Mouse (Mus musculus): ENCODE results near the gene Hbq1b. TPM values are rescaled to one million over a fixed set of nuclear protein-coding genes. Genes with fewer than 3 reads are reported as not detected.

Hbq1b gene
- polyA plus RNA-seq, 1 experiment from 2014 or later: 13.9 TPM

DNA sequence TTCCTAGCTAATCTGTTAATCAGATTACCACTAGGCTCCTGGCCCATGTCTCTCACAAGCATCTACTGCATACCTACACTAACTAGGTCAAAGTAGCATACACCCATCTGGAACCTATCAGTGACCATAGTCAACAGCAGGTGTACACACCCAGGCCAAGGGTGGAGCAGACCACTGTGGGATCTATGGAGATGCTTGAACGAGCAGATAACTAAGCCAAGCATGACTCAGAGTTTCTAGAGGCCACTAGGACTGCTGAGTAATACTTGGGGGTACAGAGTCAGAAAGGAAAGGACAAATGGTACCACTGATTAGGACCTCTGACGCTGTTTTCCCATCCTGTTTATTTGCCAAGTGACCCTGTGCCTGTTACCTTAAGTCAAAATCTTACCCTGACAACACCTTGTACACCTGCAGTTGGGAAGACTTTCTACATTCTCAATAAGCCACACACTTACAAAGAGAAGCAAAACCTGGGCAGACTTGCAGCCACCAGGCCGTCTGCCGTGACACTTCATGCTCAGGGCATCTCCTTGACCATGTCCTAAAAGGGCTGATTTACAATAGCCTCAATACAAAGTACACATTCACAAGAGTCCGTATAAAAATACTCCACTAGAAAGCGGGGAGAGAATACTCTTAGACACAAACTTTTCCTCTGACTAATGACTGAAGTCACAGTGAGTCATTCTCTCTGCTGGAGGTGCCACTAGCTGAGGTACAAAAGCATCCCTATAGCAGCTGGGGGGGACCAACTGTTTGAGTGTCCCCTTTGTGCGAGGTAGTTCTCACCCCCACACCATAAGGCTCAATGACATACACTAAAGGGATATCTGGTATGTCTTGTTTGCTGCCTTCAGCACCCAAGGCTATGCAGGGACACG lies 35.6 kb upstream of the Hbq1b start:
- no peaks in the 10 kb centered on the region for H3K4me1 ChIP-seq
- H3K36me3 ChIP-seq: peaks cover 77% of the 10 kb centered on the region
- no peak overlapping the region for H3K4me3 ChIP-seq
- H3K9me3 ChIP-seq: no peaks in the 10 kb centered on the region
- 77% methylated on average over 8 of the region's 8 CpGs for WGBS
- peak overlapping the region; percentile 69 for H3K27ac ChIP-seq
- no peaks in the 10 kb centered on the region for H3K27me3 ChIP-seq (ENCODE audit: insufficient read depth, poor library complexity, severe bottlenecking)
- peak; percentile 93 for DNase-seq (ENCODE audit: low spot score)

DNA sequence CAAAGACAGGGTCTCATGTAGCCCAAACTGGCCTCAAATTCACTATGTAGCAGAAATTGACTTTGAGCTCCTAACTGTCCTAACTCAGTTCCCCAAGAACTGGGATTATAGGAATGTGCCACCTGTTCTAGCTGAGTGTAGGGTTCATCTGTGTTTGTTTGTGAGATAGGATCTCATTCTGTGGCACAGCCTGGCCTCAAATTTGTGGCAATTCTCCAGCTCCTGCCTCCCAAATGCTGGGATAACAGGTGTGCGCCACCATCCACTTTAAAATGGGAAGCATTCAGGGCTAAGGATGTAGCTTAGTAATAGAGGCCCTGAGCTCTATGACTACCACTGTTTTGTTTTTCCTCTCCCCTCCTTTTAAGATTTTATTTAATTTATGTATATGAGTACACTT lies 33.6 kb upstream of the Hbq1b start:
- Histone ChIP-seq H3K9me3 (no peaks in the 10 kb centered on the region), H3K27ac (no peak overlapping the region; the same call in 1 of the 2 replicates), H3K4me1 (0 out of 2 replicates have a peak, but pooled peaks cover 2% of the 10 kb centered on the region), H3K4me3 (no peak overlapping the region), H3K36me3 (peaks cover 63% of the 10 kb centered on the region), H3K27me3 (ENCODE audit: insufficient read depth, poor library complexity, severe bottlenecking) (no peaks in the 10 kb centered on the region)
- no peak for DNase-seq (ENCODE audit: low spot score)
- 95% methylated on average over 1 of the region's 1 CpGs for WGBS

DNA sequence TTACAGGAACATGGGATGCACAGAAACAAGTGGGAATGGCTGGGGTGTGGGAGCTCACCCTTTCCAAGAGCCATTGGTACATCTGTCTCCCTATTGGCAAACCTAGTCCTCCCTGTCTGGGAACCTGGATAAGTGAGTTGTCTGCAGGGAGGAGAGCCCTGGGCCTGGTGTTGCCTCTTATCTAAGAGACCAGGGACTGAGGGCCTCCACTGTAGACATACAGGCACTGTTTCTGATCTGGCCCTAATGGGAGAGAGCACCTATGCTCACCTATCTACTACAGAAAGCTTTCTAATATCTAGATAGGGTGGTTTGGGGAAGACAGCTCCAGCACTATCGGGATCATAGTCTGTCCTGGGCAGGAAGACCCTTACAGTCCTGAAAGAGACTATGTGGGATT lies 30.6 kb upstream of the Hbq1b start:
- Histone ChIP-seq H3K27ac (peak overlapping the region; percentile 77), H3K36me3 (peaks cover 56% of the 10 kb centered on the region; the same call in 1 of the 2 replicates), H3K9me3 (no peaks in the 10 kb centered on the region), H3K27me3 (ENCODE audit: insufficient read depth, poor library complexity, severe bottlenecking) (no peaks in the 10 kb centered on the region), H3K4me1 (0 out of 2 replicates have a peak, but pooled peaks cover 2% of the 10 kb centered on the region), H3K4me3 (no peak overlapping the region)
- 75% methylated on average over 1 of the region's 1 CpGs for WGBS
- peak; percentile 92 for DNase-seq (ENCODE audit: low spot score)

DNA sequence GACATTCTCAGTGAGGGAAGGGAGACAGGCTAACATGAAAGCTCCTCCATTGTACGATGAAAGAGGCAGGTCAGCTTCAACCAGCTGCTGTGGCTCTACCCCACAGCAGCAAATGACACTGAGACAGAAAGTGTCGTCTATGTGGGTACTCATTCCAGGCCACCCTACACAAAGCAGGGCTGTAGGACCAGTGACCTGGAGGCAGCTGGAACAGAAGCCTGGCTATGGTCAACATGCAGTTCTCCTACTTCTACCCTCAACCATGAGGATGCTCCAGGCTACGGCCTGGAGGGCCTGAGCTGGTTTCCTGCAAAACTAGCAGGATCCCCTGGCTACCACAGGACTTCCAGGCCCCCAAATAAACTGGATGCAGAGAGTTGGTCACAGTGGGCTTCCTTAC lies 30.2 kb upstream of the Hbq1b start:
- H3K4me3 ChIP-seq: no peak overlapping the region
- H3K27me3 ChIP-seq (ENCODE audit: insufficient read depth, poor library complexity, severe bottlenecking): no peaks in the 10 kb centered on the region
- H3K9me3 ChIP-seq: no peaks in the 10 kb centered on the region
- 0 out of 2 replicates have a peak, but pooled peaks cover 2% of the 10 kb centered on the region for H3K4me1 ChIP-seq
- no peak for DNase-seq (ENCODE audit: low spot score)
- WGBS: 80% methylated on average over 3 of the region's 3 CpGs
- peak overlapping the region; percentile 77 for H3K27ac ChIP-seq
- H3K36me3 ChIP-seq: peaks cover 54% of the 10 kb centered on the region; the same call in 1 of the 2 replicates

DNA sequence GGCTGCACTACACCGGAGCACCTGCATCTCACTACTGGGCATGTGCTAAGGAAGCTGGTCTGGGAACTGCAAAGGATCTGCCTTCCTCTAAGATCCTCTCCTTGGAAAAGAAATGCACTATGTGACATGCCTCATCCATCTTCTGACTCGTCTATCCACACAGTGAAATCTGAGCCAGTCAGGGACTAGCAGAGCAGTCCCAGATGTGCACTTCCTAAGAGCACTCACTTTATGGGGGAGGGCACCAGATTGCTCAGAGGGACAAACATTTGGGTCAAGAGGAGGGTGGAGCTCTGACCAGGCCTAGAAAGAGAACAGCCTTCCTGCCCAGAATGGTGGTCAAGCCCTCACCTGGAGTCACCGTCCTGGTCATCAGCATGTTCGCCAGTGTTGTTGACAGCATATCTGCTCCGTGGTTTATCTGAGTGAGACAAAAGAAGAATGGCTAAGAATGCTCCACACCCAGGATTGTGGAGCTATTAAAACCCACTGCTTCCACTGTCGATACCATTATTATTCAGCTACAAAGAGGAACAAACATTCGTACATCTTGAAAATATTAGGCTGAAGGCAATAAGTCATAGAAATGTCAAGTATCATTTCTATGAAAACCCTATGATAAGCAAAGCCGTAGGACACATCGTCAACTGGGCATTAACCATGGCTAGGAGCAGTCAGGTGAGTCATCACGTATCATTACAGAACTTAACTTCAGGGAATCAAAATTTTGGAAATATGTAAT lies 23.9 kb upstream of the Hbq1b start:
- DNase-seq (ENCODE audit: low spot score): no peak
- H3K4me3 ChIP-seq: no peak overlapping the region
- H3K9me3 ChIP-seq: no peaks in the 10 kb centered on the region
- peaks cover 20% of the 10 kb centered on the region for H3K36me3 ChIP-seq
- WGBS: 69% methylated on average over 10 of the region's 10 CpGs
- H3K4me1 ChIP-seq: peaks cover 15% of the 10 kb centered on the region
- no peaks in the 10 kb centered on the region for H3K27me3 ChIP-seq (ENCODE audit: insufficient read depth, poor library complexity, severe bottlenecking)
- peak overlapping the region; percentile 52; the same call in 1 of the 2 replicates for H3K27ac ChIP-seq

DNA sequence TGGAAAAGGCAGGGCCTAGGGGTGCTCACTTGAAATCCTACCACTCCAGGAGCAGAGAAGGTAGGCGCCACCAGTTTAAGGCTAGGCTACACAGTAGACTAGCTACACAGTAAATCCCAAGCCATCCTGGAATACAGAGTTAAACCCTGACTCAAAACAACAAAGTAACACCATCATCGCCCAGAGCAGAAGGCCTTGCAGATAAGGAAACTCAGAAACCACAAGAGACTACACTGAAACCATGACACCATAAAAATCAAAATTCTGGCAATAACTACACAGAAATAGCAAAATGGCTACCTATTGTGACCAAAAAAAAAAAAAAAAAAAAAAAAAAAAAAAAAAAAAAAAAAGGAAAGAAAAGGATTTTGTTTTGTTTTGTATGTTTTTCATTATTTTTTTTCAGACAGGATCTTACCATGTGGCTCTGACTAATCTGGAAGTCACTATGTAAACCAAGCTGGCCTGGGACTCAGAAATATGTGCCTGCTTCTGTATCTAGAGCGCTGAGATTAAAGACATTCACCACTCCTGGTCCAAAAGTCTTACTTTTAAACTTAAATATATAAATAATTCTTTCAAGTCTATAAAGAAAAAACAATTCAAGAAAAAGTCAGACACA lies 21.5 kb upstream of the Hbq1b start:
- 80% methylated on average over 3 of the region's 3 CpGs for WGBS
- Histone ChIP-seq H3K4me1 (peaks cover 20% of the 10 kb centered on the region), H3K9me3 (no peaks in the 10 kb centered on the region), H3K36me3 (peaks cover 18% of the 10 kb centered on the region), H3K4me3 (no peak overlapping the region), H3K27ac (peak overlapping the region; percentile 75), H3K27me3 (ENCODE audit: insufficient read depth, poor library complexity, severe bottlenecking) (no peaks in the 10 kb centered on the region; the same call in 1 of the 2 replicates)
- no peak for DNase-seq (ENCODE audit: low spot score)

DNA sequence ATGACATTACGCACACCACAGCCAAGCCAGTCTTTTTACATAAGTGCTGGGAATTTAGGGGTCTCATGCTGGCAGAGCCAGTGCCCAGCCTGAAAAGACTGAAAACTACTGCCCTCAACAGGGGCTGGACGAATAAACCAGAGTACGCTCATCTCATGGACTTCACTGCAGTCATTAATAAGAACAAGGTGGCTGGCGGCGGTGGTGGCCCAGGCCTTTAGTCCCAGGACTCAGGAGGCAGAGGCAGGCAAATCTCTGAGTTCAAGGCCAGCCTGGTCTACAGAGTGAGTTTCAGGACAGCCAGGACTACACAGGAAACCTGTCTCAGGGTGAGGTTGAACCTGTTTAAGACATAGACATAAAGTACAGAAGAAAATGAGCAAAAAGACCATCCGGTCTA lies 20.6 kb upstream of the Hbq1b start:
- DNase-seq (ENCODE audit: low spot score): peak; percentile 66
- no peaks in the 10 kb centered on the region; the same call in none of the 2 replicates for H3K27me3 ChIP-seq (ENCODE audit: insufficient read depth, poor library complexity, severe bottlenecking)
- H3K36me3 ChIP-seq: peaks cover 9% of the 10 kb centered on the region
- H3K4me1 ChIP-seq: peaks cover 20% of the 10 kb centered on the region
- no peaks in the 10 kb centered on the region for H3K9me3 ChIP-seq
- H3K27ac ChIP-seq: peak overlapping the region; percentile 56
- WGBS: 89% methylated on average over 6 of the region's 6 CpGs
- H3K4me3 ChIP-seq: no peak overlapping the region

DNA sequence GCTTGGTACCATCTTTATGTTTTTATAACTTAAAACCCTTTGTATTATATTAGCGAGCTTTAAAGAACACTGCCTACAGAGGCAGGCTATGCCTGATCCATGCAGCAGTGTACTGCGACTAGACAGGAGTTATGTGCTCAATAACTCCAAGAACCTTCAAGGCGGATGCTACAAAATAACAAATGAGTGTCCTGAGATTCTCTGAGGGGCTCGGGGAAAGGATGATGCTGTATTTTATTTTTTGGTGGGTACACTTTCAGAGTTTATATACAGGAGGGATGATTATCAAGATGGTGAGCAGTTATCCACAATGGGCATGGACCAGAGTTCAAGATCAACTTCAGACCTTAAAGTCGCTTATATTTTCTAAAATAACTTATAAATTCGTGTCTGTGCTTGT lies 20.0 kb upstream of the Hbq1b start:
- H3K4me1 ChIP-seq: peaks cover 20% of the 10 kb centered on the region
- H3K4me3 ChIP-seq: peak overlapping the region; percentile 93
- DNase-seq (ENCODE audit: low spot score): no peak
- H3K9me3 ChIP-seq: no peaks in the 10 kb centered on the region
- WGBS: 38% methylated on average over 6 of the region's 6 CpGs
- peak overlapping the region; percentile 99 for H3K27ac ChIP-seq
- H3K36me3 ChIP-seq: peaks cover 8% of the 10 kb centered on the region
- no peaks in the 10 kb centered on the region; the same call in none of the 2 replicates for H3K27me3 ChIP-seq (ENCODE audit: insufficient read depth, poor library complexity, severe bottlenecking)

DNA sequence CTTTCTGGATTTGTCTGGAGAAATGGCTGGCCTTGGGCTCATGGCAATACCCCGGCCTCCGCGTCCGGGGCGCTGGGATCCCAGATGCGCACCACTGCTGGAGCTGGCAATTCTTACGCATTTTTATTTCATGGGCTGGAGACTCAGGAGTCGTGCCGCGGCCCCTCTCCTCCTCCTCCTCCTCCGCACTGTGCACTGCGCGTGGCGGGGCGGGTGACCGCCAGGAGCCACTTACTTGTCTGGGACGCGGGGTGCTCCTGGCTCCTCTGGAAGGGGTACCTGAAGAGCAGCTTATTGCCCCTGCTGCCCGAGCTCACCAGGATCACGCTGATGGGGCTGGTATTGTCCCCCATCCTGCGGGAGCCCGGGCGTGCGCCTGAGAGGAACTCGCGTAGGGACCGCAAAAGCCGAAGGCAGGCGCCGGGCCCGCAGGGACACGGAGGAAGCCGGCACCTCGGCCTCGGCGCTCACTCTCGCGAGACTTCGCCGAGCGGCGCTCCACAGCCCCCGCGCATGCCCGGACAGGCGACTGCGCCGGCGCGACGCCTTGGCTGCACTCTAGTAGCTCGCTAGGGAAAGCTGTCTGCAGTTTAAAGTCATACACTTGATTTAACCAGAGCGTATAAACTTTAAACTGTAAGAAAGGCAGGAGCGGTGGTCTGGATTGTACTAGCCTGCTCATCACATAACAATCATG lies 19.4 kb upstream of the Hbq1b start, which contains the start of gene Nprl3:
Gene Nprl3, minus strand, starts transcription at position 520 of the 697 bp plus-strand sequence.
- Histone ChIP-seq H3K4me3 (peak within 1 kb of the TSS; percentile 93), H3K27ac (peak within 1 kb of the TSS; percentile 99), H3K27me3 (ENCODE audit: insufficient read depth, poor library complexity, severe bottlenecking) (no peaks in the 10 kb centered on the region; the same call in none of the 2 replicates), H3K4me1 (peaks cover 20% of the 10 kb centered on the region), H3K36me3 (peaks cover 6% of the 10 kb centered on the region), H3K9me3 (no peaks in the 10 kb centered on the region)
- WGBS: under 1% methylated on average over 54 of the region's 54 CpGs
- peak; percentile 96 for DNase-seq (ENCODE audit: low spot score)

DNA sequence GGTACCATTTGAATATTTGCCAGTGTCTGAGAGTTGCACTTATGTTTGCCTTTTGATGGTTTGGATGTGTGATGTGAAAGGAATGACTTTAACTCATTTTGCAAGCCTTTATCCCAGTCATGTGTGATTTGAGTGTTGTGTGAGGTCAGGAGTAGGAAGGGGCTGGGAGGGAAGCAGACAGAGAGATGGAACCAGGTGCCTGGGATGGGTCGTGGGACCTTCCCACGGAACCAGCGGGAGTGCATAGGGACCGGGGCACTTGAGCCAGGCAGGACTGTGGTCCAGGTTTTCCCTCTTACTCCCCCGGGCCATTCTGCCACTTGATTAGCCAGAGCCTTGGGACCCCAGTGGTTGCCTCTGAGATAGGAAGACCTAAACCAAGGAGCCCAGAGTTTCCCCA lies 18.8 kb upstream of the Hbq1b start:
- 25% methylated on average over 5 of the region's 5 CpGs for WGBS
- H3K36me3 ChIP-seq: no peaks in the 10 kb centered on the region
- no peaks in the 10 kb centered on the region; the same call in none of the 2 replicates for H3K27me3 ChIP-seq (ENCODE audit: insufficient read depth, poor library complexity, severe bottlenecking)
- H3K9me3 ChIP-seq: no peaks in the 10 kb centered on the region
- H3K4me3 ChIP-seq: peak overlapping the region; percentile 93
- peak overlapping the region; percentile 99 for H3K27ac ChIP-seq
- H3K4me1 ChIP-seq: peaks cover 14% of the 10 kb centered on the region
- no peak for DNase-seq (ENCODE audit: low spot score)

DNA sequence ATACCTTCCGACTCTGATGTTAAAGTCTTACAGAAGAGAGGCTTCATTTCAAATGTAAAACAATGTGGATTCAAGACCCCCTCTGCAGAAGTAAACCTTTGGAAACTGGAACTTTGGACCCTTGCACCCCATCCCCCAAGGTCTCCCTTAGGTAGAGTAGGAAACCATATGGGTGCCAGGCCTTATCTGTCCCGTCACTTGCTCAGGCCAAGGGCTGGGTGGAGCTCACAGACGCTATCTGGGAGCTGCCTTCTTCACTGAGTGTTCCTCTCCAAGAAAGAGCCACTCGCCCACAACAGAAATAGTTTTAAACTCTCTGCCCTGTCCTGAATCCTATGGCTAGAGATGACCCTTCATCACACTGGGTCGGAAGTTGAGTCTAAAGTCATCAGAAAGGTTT lies 17.8 kb upstream of the Hbq1b start:
- H3K27me3 ChIP-seq (ENCODE audit: insufficient read depth, poor library complexity, severe bottlenecking): no peaks in the 10 kb centered on the region; the same call in none of the 2 replicates
- H3K4me1 ChIP-seq: peaks cover 13% of the 10 kb centered on the region
- peak; percentile 88 for DNase-seq (ENCODE audit: low spot score)
- 56% methylated on average over 5 of the region's 5 CpGs for WGBS
- H3K4me3 ChIP-seq: no peak overlapping the region
- peak overlapping the region; percentile 99; the same call in 1 of the 2 replicates for H3K27ac ChIP-seq
- H3K9me3 ChIP-seq: no peaks in the 10 kb centered on the region
- no peaks in the 10 kb centered on the region for H3K36me3 ChIP-seq

DNA sequence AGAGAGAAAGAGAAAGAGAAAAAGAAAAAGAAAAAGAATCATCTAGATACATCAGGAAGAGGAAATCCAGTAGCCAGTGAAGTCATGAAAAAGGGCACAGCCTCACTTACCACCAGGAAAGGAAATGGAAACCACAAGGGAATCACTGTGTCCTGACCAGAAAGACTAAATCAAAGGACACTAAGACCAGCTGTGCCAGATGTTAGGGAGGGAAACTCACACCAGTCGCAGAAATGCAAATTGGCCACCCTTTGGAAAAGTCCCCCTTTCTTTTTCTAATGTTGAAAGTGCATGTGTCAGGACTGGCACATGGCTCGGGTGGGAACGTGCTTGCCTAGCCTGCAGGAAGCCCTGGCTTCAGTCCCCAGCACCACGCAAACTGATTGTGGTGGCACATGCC lies 15.6 kb upstream of the Hbq1b start:
- no peak for DNase-seq (ENCODE audit: low spot score)
- Histone ChIP-seq H3K4me1 (peaks cover 8% of the 10 kb centered on the region), H3K9me3 (no peaks in the 10 kb centered on the region), H3K4me3 (no peak overlapping the region), H3K27ac (peak overlapping the region; percentile 16; the same call in 1 of the 2 replicates), H3K27me3 (ENCODE audit: insufficient read depth, poor library complexity, severe bottlenecking) (peaks cover 10% of the 10 kb centered on the region), H3K36me3 (no peaks in the 10 kb centered on the region)
- WGBS: 45% methylated on average over 4 of the region's 4 CpGs

All from heart, embryonic 10.5 days (tissue).